Mouse (Mus musculus): ENCODE data around the gene Rbfox2. TPM values are rescaled to one million over a fixed set of nuclear protein-coding genes. Genes with fewer than 3 reads are reported as not detected.

The Rbfox2 gene
- total and polyA plus RNA-seq, 2 experiments: 17.4 to 21.5 TPM

DNA sequence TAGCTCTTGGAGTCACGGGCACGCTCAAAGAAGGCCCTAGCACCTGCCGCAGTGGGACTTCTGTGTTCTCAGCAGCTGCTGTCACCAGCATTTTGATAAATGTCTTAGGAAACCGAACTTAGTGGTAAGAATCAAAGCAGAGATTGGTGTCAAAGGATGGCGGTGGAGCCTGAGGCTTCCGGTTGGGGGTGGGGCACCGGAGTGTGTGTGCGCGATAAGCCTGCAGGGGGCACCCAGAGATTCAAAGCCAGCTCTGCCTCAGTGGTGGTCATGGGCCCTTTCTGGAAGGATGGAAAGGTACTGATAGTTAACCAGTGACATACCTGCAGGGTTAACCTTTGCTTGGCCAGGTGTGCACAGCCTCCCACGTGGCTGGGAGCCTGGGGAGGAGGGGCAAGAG lies 235.3 kb downstream of the Rbfox2 start:
- Histone ChIP-seq H3K79me2 (ENCODE audit: control insufficient read depth, insufficient read depth, low read length) (no peaks in the 10 kb centered on the region), H3K4me3 (ENCODE audit: insufficient read depth, low read depth, low read length) (no peak overlapping the region), H3K27ac (replicated peaks; ENCODE audit: insufficient read depth, low read depth, low read length) (no peak overlapping the region), H3K9ac (ENCODE audit: low read depth, low read length) (no peak overlapping the region), H3K36me3 (ENCODE audit: control insufficient read depth, insufficient read depth, low read length) (no peaks in the 10 kb centered on the region), H3K27me3 (ENCODE audit: control insufficient read depth, insufficient read depth, low read length) (no peaks in the 10 kb centered on the region), H3K4me1 (ENCODE audit: control insufficient read depth, insufficient read depth, low read length) (peaks cover 2% of the 10 kb centered on the region)
- DNase-seq (ENCODE audit: extremely low read depth, low read depth, low spot score): no peak
- TF ChIP-seq POLR2A (IDR thresholded peaks at IDR 0.05; ENCODE audit: extremely low read depth, insufficient read depth, low read length) (no peak), CTCF (IDR thresholded peaks at IDR 0.05; ENCODE audit: low read depth, low read length) (peak; percentile 57)
- WGBS: 24% methylated on average over 10 of the region's 10 CpGs

DNA sequence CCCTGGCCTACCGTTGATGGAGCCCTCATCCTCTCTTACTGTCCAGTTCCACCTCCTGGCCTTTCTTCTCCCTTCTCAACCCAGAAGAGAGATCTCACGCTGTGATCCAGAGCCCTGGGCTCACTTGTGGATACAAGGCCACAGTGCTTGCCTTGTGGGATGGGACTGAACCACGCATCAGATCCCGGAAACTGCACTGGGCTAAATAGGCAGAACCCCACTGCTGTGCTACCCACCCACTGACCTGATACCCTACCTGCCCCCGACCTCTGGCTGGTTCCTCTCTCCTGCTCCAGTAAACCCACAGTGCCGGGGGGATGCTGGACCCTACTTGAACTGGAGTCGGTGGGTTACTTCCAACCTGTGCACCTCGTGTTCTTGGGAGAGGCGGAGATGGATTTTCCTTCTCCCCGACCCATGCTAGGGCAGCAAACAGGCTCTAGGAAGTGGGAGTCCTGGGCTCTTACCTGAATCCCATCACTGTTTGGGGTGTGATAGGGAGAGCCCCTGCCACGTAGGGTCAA lies 236.0 kb downstream of the Rbfox2 start:
- DNase-seq (ENCODE audit: extremely low read depth, low read depth, low spot score): no peak
- no peaks in the 10 kb centered on the region for H3K79me2 ChIP-seq (ENCODE audit: control insufficient read depth, insufficient read depth, low read length)
- peaks cover 2% of the 10 kb centered on the region for H3K4me1 ChIP-seq (ENCODE audit: control insufficient read depth, insufficient read depth, low read length)
- WGBS: 89% methylated on average over 11 of the region's 11 CpGs
- H3K27ac ChIP-seq (replicated peaks; ENCODE audit: insufficient read depth, low read depth, low read length): no peak overlapping the region
- no peak overlapping the region for H3K9ac ChIP-seq (ENCODE audit: low read depth, low read length)
- no peaks in the 10 kb centered on the region for H3K27me3 ChIP-seq (ENCODE audit: control insufficient read depth, insufficient read depth, low read length)
- no peaks in the 10 kb centered on the region for H3K36me3 ChIP-seq (ENCODE audit: control insufficient read depth, insufficient read depth, low read length)
- TF ChIP-seq CTCF (IDR thresholded peaks at IDR 0.05; ENCODE audit: low read depth, low read length) (no peak), POLR2A (IDR thresholded peaks at IDR 0.05; ENCODE audit: extremely low read depth, insufficient read depth, low read length) (no peak)
- no peak overlapping the region for H3K4me3 ChIP-seq (ENCODE audit: insufficient read depth, low read depth, low read length)

DNA sequence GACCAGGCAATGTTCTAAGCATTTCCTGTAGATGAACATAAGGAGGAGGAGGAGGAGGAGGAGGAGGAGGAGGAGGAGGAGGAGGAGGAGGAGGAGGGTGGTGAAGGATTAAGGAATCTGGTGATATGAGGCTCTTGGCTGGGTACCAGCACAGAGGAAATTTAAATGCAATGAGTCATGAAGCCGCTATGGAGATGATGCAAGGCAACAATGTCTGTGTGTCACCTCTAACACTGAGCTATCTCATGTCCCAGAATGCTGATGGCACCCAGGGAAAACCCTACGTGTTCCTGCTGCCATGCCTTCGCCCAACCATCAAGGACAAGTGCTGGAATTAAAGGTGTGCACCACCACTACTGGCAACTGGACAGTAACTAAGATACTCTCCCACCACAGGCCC lies 237.8 kb downstream of the Rbfox2 start:
- Histone ChIP-seq H3K79me2 (ENCODE audit: control insufficient read depth, insufficient read depth, low read length) (no peaks in the 10 kb centered on the region), H3K27ac (replicated peaks; ENCODE audit: insufficient read depth, low read depth, low read length) (no peak overlapping the region), H3K27me3 (ENCODE audit: control insufficient read depth, insufficient read depth, low read length) (no peaks in the 10 kb centered on the region), H3K4me1 (ENCODE audit: control insufficient read depth, insufficient read depth, low read length) (peaks cover 2% of the 10 kb centered on the region), H3K36me3 (ENCODE audit: control insufficient read depth, insufficient read depth, low read length) (no peaks in the 10 kb centered on the region), H3K9ac (ENCODE audit: low read depth, low read length) (no peak overlapping the region), H3K4me3 (ENCODE audit: insufficient read depth, low read depth, low read length) (no peak overlapping the region)
- no peak for TF ChIP-seq CTCF (IDR thresholded peaks at IDR 0.05; ENCODE audit: low read depth, low read length)
- TF ChIP-seq POLR2A (IDR thresholded peaks at IDR 0.05; ENCODE audit: extremely low read depth, insufficient read depth, low read length): no peak
- DNase-seq (ENCODE audit: extremely low read depth, low read depth, low spot score): no peak
- 76% methylated on average over 3 of the region's 3 CpGs for WGBS

DNA sequence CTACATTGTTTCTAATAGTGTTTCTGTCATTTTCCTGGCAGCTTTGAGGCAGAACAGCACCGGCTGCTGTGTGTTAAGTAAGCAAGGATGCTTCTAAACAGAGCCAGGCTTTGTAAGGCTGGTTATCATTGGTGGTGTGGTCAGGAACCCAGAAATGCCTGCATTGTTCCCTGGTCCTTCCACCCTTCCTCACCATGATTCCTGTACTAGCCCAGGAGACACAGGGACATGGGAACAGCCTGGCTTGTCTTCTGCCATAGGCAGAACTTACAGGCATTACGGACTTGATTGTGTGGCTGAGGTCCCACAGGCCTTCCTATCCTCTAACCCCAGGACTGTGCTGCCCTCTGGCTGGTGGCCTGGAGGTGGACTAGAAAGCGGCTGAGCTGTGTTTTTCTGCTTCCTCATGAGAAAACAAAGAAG lies 238.4 kb downstream of the Rbfox2 start:
- H3K27me3 ChIP-seq (ENCODE audit: control insufficient read depth, insufficient read depth, low read length): no peaks in the 10 kb centered on the region

DNA sequence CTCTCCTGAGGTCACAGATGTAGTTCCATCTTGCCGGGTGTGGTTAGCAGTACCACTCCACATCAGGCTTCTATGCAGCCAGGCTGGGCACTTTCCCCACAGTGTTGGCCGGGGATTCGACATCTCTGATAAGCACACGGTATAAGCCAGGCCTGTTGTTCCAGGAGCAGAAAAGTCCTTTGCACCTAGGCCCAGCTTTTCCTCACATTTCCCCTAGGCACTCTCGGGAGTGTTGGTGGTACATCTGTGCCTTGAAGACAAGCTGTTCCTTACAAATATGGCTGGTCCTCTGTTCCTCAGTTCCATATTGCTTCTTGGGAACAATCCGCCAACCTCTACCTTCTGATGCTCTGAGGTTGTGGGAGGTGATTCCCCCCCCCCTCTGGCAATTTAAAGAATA lies 240.6 kb downstream of the Rbfox2 start:
- no peak for DNase-seq (ENCODE audit: extremely low read depth, low read depth, low spot score)
- H3K27me3 ChIP-seq (ENCODE audit: control insufficient read depth, insufficient read depth, low read length): no peaks in the 10 kb centered on the region
- H3K4me3 ChIP-seq (ENCODE audit: insufficient read depth, low read depth, low read length): no peak overlapping the region
- TF ChIP-seq CTCF (IDR thresholded peaks at IDR 0.05; ENCODE audit: low read depth, low read length) (no peak), POLR2A (IDR thresholded peaks at IDR 0.05; ENCODE audit: extremely low read depth, insufficient read depth, low read length) (no peak)
- H3K4me1 ChIP-seq (ENCODE audit: control insufficient read depth, insufficient read depth, low read length): no peaks in the 10 kb centered on the region
- no peaks in the 10 kb centered on the region for H3K36me3 ChIP-seq (ENCODE audit: control insufficient read depth, insufficient read depth, low read length)
- 86% methylated on average over 6 of the region's 6 CpGs for WGBS
- H3K79me2 ChIP-seq (ENCODE audit: control insufficient read depth, insufficient read depth, low read length): no peaks in the 10 kb centered on the region
- no peak overlapping the region for H3K9ac ChIP-seq (ENCODE audit: low read depth, low read length)
- H3K27ac ChIP-seq (replicated peaks; ENCODE audit: insufficient read depth, low read depth, low read length): no peak overlapping the region

More for the DNA sequence above, 238.4 kb downstream of the Rbfox2 start:
- no peak for DNase-seq (ENCODE audit: extremely low read depth, low read depth, low spot score)
- Histone ChIP-seq H3K9ac (ENCODE audit: low read depth, low read length) (no peak overlapping the region), H3K4me1 (ENCODE audit: control insufficient read depth, insufficient read depth, low read length) (peaks cover 2% of the 10 kb centered on the region), H3K36me3 (ENCODE audit: control insufficient read depth, insufficient read depth, low read length) (no peaks in the 10 kb centered on the region), H3K4me3 (ENCODE audit: insufficient read depth, low read depth, low read length) (no peak overlapping the region), H3K27ac (replicated peaks; ENCODE audit: insufficient read depth, low read depth, low read length) (no peak overlapping the region), H3K79me2 (ENCODE audit: control insufficient read depth, insufficient read depth, low read length) (no peaks in the 10 kb centered on the region)
- TF ChIP-seq POLR2A (IDR thresholded peaks at IDR 0.05; ENCODE audit: extremely low read depth, insufficient read depth, low read length) (no peak), CTCF (IDR thresholded peaks at IDR 0.05; ENCODE audit: low read depth, low read length) (no peak)
- 69% methylated on average over 3 of the region's 3 CpGs for whole genome bisulfite sequencing

DNA sequence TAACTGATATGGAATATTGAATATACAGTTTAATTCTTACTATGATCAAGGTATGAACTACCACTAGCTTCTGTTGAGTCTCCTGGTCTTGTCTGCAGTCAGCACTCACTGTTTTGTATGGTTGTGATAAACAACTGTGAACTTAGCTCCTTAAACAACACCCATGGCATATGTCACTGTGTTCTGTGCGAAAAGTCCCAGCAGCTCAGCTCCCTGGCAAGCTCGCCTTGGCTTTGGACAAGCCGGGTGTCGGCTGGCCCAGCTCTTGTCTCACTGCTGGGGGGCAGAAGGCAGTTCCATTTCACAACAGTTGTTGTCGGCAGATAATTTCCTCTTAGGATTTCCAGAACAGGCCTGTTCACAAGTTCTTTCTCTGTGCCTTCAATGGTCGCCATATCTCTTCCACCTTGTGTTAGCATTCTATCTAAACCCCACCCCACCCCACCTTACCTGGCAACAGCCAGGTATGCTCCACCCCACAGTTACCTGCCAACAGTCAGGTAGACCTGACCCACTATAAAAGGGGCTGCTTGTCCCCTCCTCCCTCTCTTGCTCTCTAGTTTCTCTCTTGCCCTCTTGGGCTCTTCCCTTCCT lies 241.4 kb downstream of the Rbfox2 start:
- peak; percentile 48 for DNase-seq (ENCODE audit: extremely low read depth, low read depth, low spot score)
- Histone ChIP-seq H3K4me1 (ENCODE audit: control insufficient read depth, insufficient read depth, low read length) (no peaks in the 10 kb centered on the region), H3K9ac (ENCODE audit: low read depth, low read length) (no peak overlapping the region), H3K27ac (replicated peaks; ENCODE audit: insufficient read depth, low read depth, low read length) (no peak overlapping the region), H3K27me3 (ENCODE audit: control insufficient read depth, insufficient read depth, low read length) (no peaks in the 10 kb centered on the region), H3K79me2 (ENCODE audit: control insufficient read depth, insufficient read depth, low read length) (no peaks in the 10 kb centered on the region), H3K4me3 (ENCODE audit: insufficient read depth, low read depth, low read length) (no peak overlapping the region), H3K36me3 (ENCODE audit: control insufficient read depth, insufficient read depth, low read length) (no peaks in the 10 kb centered on the region)
- TF ChIP-seq CTCF (IDR thresholded peaks at IDR 0.05; ENCODE audit: low read depth, low read length) (no peak), POLR2A (IDR thresholded peaks at IDR 0.05; ENCODE audit: extremely low read depth, insufficient read depth, low read length) (no peak)
- 32% methylated on average over 6 of the region's 6 CpGs for WGBS

All from liver, adult 2 months (tissue).